Mouse (Mus musculus) brown adipose tissue, adult 24 weeks (tissue): Measurements from ENCODE around the gene Usp15. TPM values are rescaled to one million over a fixed set of nuclear protein-coding genes. Genes with fewer than 3 reads are reported as not detected.

Experiments
- H3K27ac ChIP-seq: fragments of 200-500 bp; replicated peaks from 2 replicates; pipeline ENCODE4 v1.5.1; 2012; ENCODE audit warnings: low read depth, mild to moderate bottlenecking, low read length
- H3K4me1 ChIP-seq: fragments of 200-500 bp; 2 replicates; pipeline ENCODE4 v1.6.1; 2012; ENCODE audit warnings: low read length, mixed read lengths; ENCODE audit not compliant: control insufficient read depth, insufficient read depth, insufficient read length
- H3K4me3 ChIP-seq: fragments of 200-500 bp; 2 replicates; pipeline ENCODE4 v1.5.1; 2012; ENCODE audit warnings: low read depth, mild to moderate bottlenecking, low read length, moderate library complexity; ENCODE audit not compliant: insufficient read depth
- polyA plus RNA-seq: library from polyadenylated mRNA; stranded (reverse); fragments of >200 nt; gene quantifications from 2 replicates; pipeline ENCODE4 v1.2.4, GENCODE M21; 2012; ENCODE audit not compliant: missing spikeins, insufficient read depth, insufficient read length

Usp15 gene
- polyA plus RNA-seq, 1 experiment, result 86.6 TPM

GRCm38 (mm10) chr10:123148025-123148814 lies 48.6 kb downstream of the Usp15 start:
- H3K4me3 ChIP-seq, result no peak overlapping the region
- H3K4me1 ChIP-seq, result no peaks in the 10 kb centered on the region
- no peak overlapping the region for H3K27ac ChIP-seq

GRCm38 (mm10) chr10:123147180-123147579 lies 49.6 kb downstream of the Usp15 start:
- Histone ChIP-seq H3K4me3 (no peak overlapping the region), H3K27ac (no peak overlapping the region), H3K4me1 (no peaks in the 10 kb centered on the region)

- Histone ChIP-seq H3K27ac (no peak overlapping the region), H3K4me3 (no peak overlapping the region), H3K4me1 (no peaks in the 10 kb centered on the region)
These were observed 50.4 kb downstream of the Usp15 start for GRCm38 (mm10) chr10:123146349-123146748.

- H3K27ac ChIP-seq, result no peak overlapping the region
- H3K4me1 ChIP-seq, result no peaks in the 10 kb centered on the region
- no peak overlapping the region for H3K4me3 ChIP-seq
These were observed 52.5 kb downstream of the Usp15 start for GRCm38 (mm10) chr10:123144256-123144655.

GRCm38 (mm10) chr10:123142395-123143050 lies 54.3 kb downstream of the Usp15 start:
- H3K4me1 ChIP-seq, result no peaks in the 10 kb centered on the region
- H3K27ac ChIP-seq, result no peak overlapping the region
- no peak overlapping the region for H3K4me3 ChIP-seq

GRCm38 (mm10) chr10:123135818-123136217 lies 61.0 kb downstream of the Usp15 start:
- Histone ChIP-seq H3K27ac (no peak overlapping the region), H3K4me1 (0 out of 2 replicates have a peak, but pooled peaks cover 2% of the 10 kb centered on the region), H3K4me3 (no peak overlapping the region)

- H3K4me3 ChIP-seq, result no peak overlapping the region
- no peak overlapping the region for H3K27ac ChIP-seq
These were observed 65.3 kb downstream of the Usp15 start for GRCm38 (mm10) chr10:123131487-123131886.

GRCm38 (mm10) chr10:123120666-123121392 lies 76.0 kb downstream of the Usp15 start:
- Histone ChIP-seq H3K4me1 (no peaks in the 10 kb centered on the region), H3K27ac (no peak overlapping the region), H3K4me3 (no peak overlapping the region)

More at GRCm38 (mm10) chr10:123131487-123131886, 65.3 kb downstream of the Usp15 start:
- 0 out of 2 replicates have a peak, but pooled peaks cover 2% of the 10 kb centered on the region for H3K4me1 ChIP-seq

GRCm38 (mm10) chr10:123116861-123117260 lies 79.9 kb downstream of the Usp15 start:
- H3K27ac ChIP-seq, result no peak overlapping the region

GRCm38 (mm10) chr10:123113466-123113865 lies 83.3 kb downstream of the Usp15 start:
- no peak overlapping the region for H3K27ac ChIP-seq
- H3K4me3 ChIP-seq, result no peak overlapping the region
- H3K4me1 ChIP-seq, result no peaks in the 10 kb centered on the region

More at GRCm38 (mm10) chr10:123116861-123117260, 79.9 kb downstream of the Usp15 start:
- Histone ChIP-seq H3K4me3 (no peak overlapping the region), H3K4me1 (no peaks in the 10 kb centered on the region)

GRCm38 (mm10) chr10:123112787-123113168 lies 84.0 kb downstream of the Usp15 start:
- no peak overlapping the region for H3K27ac ChIP-seq
- no peaks in the 10 kb centered on the region for H3K4me1 ChIP-seq
- H3K4me3 ChIP-seq, result no peak overlapping the region

- no peak overlapping the region for H3K4me3 ChIP-seq
- no peak overlapping the region for H3K27ac ChIP-seq
- no peaks in the 10 kb centered on the region for H3K4me1 ChIP-seq
These were observed 84.6 kb downstream of the Usp15 start for GRCm38 (mm10) chr10:123112056-123112786.

GRCm38 (mm10) chr10:123110548-123110947 lies 86.2 kb downstream of the Usp15 start:
- Histone ChIP-seq H3K4me1 (no peaks in the 10 kb centered on the region), H3K4me3 (no peak overlapping the region), H3K27ac (no peak overlapping the region)

- no peaks in the 10 kb centered on the region for H3K4me1 ChIP-seq
- H3K4me3 ChIP-seq, result no peak overlapping the region
These were observed 88.3 kb downstream of the Usp15 start for GRCm38 (mm10) chr10:123108527-123108926.

GRCm38 (mm10) chr10:123108121-123108520 lies 88.7 kb downstream of the Usp15 start:
- Histone ChIP-seq H3K27ac (no peak overlapping the region), H3K4me3 (no peak overlapping the region), H3K4me1 (no peaks in the 10 kb centered on the region)

More at GRCm38 (mm10) chr10:123108527-123108926, 88.3 kb downstream of the Usp15 start:
- H3K27ac ChIP-seq, result no peak overlapping the region
